Mouse (Mus musculus) embryonic fibroblast, embryonic 13.5 days (primary cell): ENCODE data around the gene Rrp1b. TPM values are rescaled to one million over a fixed set of nuclear protein-coding genes. Genes with fewer than 3 reads are reported as not detected.
"Not testable (repeated sequence)": the region's sequence is repeated elsewhere in the genome, so short reads cannot be mapped to it uniquely, and the experiment has no call there.

ENCODE experiments used
- H3K27ac ChIP-seq: 2 replicates; pipeline ENCODE4 v1.5.1; 2012; ENCODE audit warnings: low read length, control low read depth, inconsistent platforms; ENCODE audit not compliant: insufficient read depth
- H3K4me1 ChIP-seq: 2 replicates; pipeline ENCODE4 v1.6.1; 2011; ENCODE audit warnings: low read length; ENCODE audit not compliant: control insufficient read depth, insufficient read depth
- H3K4me3 ChIP-seq: 2 replicates; pipeline ENCODE4 v1.5.1; 2011; ENCODE audit warnings: mild to moderate bottlenecking, control low read depth, low read length; ENCODE audit not compliant: insufficient read depth
- CTCF ChIP-seq: IDR thresholded peaks from 2 replicates; pipeline ENCODE4 v1.5.1; 2011; ENCODE audit warnings: mild to moderate bottlenecking, control low read depth, low read length, moderate library complexity, borderline replicate concordance; ENCODE audit not compliant: insufficient read depth
- POLR2A ChIP-seq: IDR thresholded peaks from 2 replicates; pipeline ENCODE4 v1.6.1; 2011; ENCODE audit warnings: low read depth, mild to moderate bottlenecking, control low read depth, low read length, moderate library complexity
- polyA plus RNA-seq: library from polyadenylated mRNA; stranded (reverse); fragments of >200 nt; gene quantifications from 2 replicates; pipeline ENCODE4 v1.2.4, GENCODE M21; 2011; ENCODE audit warnings: low read depth; ENCODE audit not compliant: missing spikeins, insufficient read length

Rrp1b gene
- polyA plus RNA-seq, 1 experiment: 38.6 TPM

DNA sequence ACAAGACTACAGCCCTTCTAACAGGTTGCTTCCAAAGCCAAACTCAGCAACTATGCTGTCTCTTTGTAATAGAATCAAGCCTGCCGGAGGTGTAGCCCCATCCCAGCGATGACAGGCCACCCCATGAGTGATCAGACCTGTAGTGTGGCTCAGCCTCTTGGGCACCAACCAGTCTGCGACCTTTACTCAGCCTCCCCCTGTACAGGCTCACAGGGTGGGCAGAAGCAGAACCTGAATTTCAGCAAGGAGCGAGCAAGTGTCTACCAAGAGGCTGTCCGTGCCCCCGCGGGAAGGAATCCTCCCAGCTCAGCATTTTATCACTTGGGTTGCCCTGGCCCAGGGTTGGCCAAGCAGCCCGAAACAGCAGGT is 63.7 kb downstream of the Rrp1b start:
- Histone ChIP-seq H3K4me3 (no peak overlapping the region), H3K27ac (no peak overlapping the region), H3K4me1 (no peaks in the 10 kb centered on the region)
- no peak for TF ChIP-seq POLR2A
- TF ChIP-seq CTCF: no peak

DNA sequence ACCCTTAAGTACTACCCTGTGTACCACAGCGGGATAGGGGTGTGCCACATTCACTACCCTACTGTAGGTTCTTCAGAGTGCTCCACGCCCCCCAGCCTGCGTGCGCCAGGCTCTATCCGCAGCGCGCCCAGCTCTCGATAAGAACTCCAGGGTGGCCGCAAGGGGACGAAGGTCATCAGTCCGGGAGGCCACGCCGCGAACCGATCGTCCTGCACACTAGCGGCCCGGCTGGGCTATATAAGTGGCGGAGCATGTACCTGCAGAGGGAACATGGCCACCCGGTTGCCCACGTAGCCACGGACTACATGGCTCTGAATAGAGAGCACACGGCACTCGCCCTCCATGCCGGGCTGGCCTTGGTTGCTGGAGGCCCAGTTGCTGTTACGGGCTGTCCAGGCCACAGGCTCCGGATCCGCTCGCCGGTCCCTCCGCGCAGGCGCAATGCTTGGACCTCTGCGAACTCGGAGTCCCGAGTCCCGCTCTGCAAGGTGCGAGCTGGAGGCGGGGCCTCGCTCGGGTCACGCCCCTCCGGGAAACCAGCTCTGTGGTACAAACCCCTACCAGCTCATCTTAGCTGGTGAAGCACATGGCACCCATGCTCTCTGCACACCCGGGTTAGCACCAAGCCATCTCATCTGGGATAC is 64.2 kb downstream of the Rrp1b start:
- H3K4me3 ChIP-seq: peak overlapping the region; percentile 20
- H3K27ac ChIP-seq: no peak overlapping the region
- TF ChIP-seq CTCF: no peak
- TF ChIP-seq POLR2A: no peak
- no peaks in the 10 kb centered on the region for H3K4me1 ChIP-seq

DNA sequence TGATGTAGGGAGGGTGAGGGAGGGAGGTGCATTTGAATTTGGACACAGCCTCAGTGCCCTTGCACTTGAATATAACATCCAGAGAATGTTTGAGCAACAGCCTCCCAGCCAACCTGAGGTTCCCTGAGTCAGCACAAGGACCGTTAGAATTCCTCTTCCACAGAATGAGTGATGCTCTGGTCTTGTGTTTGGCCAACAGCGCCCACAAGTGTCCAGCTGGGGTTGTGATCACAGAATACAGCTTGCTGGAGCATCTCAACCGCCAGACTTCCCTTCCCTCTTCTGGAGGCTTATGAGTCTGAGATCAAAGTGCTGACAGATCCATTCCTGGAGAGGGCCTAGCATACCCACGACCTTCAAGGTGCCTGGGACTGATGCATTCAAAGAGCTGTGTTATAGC is 67.2 kb downstream of the Rrp1b start:
- no peak for TF ChIP-seq POLR2A
- TF ChIP-seq CTCF: 0 out of 2 replicates have a peak, but pooled peaks have one; percentile 7
- H3K27ac ChIP-seq: no peak overlapping the region
- H3K4me3 ChIP-seq: no peak overlapping the region
- no peaks in the 10 kb centered on the region for H3K4me1 ChIP-seq

DNA sequence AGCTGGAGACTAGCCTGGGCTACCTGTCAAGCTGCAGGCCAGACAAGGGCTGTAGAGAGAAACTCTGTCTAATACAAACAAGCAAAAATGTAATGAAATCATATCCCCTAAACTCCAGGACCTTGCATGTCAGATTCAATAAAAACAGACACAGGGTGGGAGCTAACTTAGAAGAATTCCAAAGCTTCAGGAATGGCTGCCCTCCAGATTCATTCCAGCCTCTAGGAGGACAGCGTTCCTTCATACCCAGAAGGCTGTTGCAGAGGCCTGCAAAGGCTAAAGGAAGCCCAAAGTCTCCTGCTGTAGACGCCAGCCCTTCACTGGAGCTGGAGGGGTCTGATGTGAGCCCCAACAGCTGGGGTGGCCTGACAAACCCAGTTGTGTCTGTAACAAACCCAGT is 70.5 kb downstream of the Rrp1b start:
- Histone ChIP-seq H3K27ac (no peak overlapping the region; the same call in 1 of the 2 replicates), H3K4me3 (no peak overlapping the region), H3K4me1 (peaks cover 10% of the 10 kb centered on the region; the same call in 1 of the 2 replicates)
- TF ChIP-seq POLR2A (no peak), CTCF (no peak)

DNA sequence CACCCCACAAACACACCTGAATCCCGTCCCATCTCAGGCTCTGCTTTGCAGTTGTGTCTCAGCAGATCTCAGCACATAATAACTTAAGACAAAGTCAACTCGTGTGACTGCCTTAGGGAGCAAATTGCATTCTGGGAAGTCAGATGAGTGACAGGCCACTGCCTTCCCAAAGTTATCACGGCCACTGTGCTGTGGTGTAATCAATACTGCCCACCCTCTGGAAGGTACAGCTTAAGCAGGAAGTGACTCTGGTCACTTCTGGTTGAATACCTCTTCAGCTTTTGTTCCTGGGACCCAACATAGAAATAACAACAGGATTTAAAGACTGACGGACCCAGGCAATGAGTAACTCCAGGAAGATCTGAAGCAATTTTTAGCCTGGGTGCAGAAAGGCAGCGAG is 72.0 kb downstream of the Rrp1b start:
- Histone ChIP-seq H3K4me1 (peaks cover 10% of the 10 kb centered on the region; the same call in 1 of the 2 replicates), H3K4me3 (no peak overlapping the region), H3K27ac (peak overlapping the region; percentile 55; the same call in 1 of the 2 replicates)
- TF ChIP-seq POLR2A (no peak), CTCF (no peak)

DNA sequence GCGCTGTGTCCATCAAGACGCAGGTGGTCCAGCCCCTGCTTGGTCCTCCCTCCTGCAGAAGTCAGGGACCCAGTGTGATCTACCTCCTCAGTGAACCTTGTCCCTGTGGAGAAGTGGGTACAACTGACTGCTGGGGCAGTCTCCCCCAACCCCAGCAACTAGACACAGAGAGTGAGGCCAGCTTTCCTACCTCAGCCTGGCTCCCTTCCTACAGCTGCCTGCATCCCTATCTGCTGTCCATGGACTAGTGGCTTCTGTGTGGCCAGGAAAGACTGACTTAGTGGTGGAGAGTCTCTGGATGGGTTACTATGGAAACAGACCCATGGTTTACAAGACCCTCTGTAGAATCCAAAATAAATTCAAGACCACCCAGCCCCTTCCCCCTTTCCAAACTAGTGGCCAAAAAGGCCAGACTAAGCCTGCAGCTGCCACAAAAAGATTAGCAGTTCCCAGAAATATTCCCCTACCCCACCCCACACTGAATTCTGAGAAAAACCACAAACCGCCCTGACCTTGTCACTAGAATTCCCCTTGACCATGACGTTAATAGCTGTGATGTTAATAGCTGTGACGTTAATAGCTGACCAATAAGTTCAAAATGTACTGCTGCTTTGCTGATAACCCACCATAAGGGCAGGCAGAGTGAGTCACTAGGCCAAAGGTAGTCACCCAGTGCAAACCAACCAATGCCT is 72.6 kb downstream of the Rrp1b start:
- not testable (repeated sequence) for H3K4me3 ChIP-seq, H3K4me1 ChIP-seq
- peak overlapping the region; percentile 55 for H3K27ac ChIP-seq

DNA sequence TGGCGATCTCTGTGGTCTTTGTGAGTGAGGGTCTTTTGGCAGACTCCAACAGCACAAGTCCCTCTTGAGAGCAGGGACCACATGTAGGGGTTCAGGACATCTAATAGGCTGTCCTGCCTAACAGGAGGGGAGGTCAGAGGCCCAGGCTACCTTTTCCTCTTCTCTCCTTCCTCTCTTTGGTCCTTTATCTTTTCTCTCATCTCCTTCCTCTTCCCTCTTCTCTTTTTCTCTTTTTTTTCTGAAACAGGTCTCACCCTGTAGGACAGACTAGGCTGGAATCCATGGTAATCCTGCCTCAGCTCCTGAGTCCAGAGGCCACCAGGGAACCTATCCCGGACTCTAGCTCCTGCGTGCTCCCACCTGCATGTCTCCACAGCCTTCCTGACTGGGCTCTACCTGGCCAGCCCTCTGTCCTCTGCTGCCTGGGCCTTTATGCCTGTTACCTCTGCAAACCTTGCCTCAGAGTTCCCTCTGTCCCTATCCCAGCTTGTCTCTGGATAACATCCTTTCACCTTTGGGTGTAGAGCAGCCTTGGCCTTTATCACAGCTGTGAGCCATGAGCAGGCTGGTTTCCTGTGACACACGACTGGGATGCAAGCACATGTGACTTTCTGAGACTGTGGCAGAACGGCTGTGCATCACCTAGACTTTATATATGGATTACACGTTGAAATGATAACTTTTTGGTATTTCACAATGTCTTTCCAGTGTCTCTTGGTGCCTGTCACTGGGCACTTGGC is 73.5 kb downstream of the Rrp1b start:
- peak overlapping the region; percentile 34 for H3K27ac ChIP-seq
- no peak for TF ChIP-seq CTCF
- no peak for TF ChIP-seq POLR2A
- H3K4me1 ChIP-seq: peaks cover 10% of the 10 kb centered on the region; the same call in 1 of the 2 replicates
- no peak overlapping the region for H3K4me3 ChIP-seq

DNA sequence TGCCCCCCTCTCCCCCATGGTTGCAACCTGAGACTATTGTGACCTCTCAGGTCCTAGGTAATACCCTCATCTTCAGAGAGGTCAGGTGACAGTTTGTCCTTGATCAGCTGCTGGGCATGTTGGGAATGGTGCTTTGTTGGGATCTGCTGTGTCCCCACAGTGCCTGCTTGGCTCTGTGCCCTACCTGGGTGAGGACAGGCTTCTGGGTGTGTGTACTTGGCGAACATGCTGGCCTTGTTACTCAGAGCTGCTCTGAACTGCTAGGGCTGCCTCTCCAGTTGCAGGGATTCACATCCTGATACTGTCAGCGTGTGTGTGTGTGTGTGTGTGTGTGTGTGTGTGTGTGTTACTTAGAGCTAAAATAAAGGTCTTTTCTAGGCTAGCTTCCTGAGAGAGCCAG is 74.5 kb downstream of the Rrp1b start:
- H3K4me1 ChIP-seq: peaks cover 10% of the 10 kb centered on the region; the same call in 1 of the 2 replicates
- 0 out of 2 replicates have a peak overlapping the region, but pooled peaks have one; percentile 0 for H3K27ac ChIP-seq
- H3K4me3 ChIP-seq: no peak overlapping the region
- TF ChIP-seq CTCF (no peak), POLR2A (no peak)

DNA sequence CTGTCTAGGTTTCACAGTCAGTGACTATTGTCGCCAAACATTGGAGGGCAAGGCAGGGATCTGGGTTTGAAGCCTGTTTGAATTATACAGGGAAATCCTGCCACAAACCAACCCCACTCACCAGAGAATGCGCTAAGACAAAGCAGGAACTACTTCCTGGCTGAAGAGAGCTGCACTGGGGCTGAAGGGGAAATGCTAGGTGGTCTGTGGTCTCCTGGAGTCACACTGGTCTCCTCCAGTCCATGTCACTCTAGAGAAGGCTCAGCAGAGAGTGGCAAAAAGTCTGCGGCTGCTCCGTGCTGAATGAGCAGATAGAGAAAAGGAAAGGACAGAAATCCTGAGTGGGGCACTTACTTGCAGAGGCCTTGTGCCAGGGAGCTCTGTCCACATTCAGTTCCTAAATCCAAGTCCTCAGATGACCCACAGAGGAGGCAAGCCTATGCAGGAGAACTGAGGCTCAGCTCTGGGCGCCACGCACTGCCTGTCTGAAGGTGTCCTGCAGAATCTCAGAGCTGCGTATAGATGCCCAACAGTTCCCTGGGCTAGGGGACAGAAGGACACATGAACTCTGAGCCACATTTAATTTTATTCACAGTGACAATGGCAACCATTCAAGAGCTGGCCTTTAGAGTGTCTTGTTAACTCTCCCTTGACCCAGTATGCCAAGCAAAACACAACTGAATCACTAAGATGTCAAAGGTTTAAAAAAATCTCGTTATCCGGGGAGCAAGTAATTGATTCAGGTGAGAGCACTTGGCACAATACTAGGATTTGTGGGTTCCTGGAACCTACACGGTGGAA is 75.3 kb downstream of the Rrp1b start:
- Histone ChIP-seq H3K27ac (no peak overlapping the region), H3K4me3 (no peak overlapping the region), H3K4me1 (peaks cover 10% of the 10 kb centered on the region; the same call in 1 of the 2 replicates)
- TF ChIP-seq CTCF: no peak
- TF ChIP-seq POLR2A: no peak

Other genes with a start within 250 kb of the Rrp1b start
- 15.5 and 18.1 TPM in 2 replicates for gene Sik1, start 180.3 kb upstream of the Rrp1b start, polyA plus RNA-seq
- gene Hsf2bp, start 249 bp downstream of the Rrp1b start, polyA plus RNA-seq: not detected in 2 replicates
- gene Notch3, start 130.8 kb downstream of the Rrp1b start, polyA plus RNA-seq: 18.8 and 20.8 TPM in 2 replicates
- not detected in 2 replicates for gene Ephx3, start 153.4 kb downstream of the Rrp1b start, polyA plus RNA-seq
- 79.6 and 80.7 TPM in 2 replicates for gene Brd4, start 248.6 kb downstream of the Rrp1b start, polyA plus RNA-seq